Mouse (Mus musculus) kidney, adult 2 months (tissue): ENCODE data around the gene Capn5.

Source experiments
- CTCF ChIP-seq: fragments of 200-500 bp; conservative IDR thresholded peaks from 2 replicates; pipeline ENCODE4 v1.5.1; 2011; ENCODE audit warnings: low read depth, mild to moderate bottlenecking, control low read depth, low read length, moderate library complexity, mixed read lengths; ENCODE audit not compliant: insufficient read depth, insufficient read length
- POLR2A ChIP-seq: fragments of 200-500 bp; IDR thresholded peaks from one replicate; pipeline ENCODE4 v1.6.1; 2011; ENCODE audit warnings: low read depth, low read length, control low read depth

DNA sequence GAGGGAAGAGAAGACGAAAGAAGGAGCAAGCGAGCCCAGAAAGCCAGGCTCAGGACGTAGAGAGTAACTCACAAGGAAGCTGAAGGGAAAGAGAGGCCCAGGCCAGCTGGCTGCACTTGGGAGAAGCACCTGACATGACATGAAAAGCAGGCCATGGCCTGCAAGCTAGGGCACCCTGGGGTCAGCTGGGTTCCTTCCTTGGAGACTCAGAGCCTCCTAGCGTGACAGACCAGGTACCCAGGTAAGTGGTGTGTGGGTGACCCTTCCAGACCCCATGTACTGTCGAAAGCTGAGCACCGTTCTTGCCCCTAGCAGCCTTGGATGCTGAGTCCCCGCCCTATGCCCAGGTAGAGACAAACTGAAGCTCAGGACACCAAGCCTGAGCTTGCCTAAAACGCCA lies 5.4 kb downstream of the Capn5 start:
- TF ChIP-seq CTCF (no peak), POLR2A (no peak)
